Mouse (Mus musculus) heart, embryonic 16.5 days (tissue): ENCODE data around the gene Gm26657. TPM values are rescaled to one million over a fixed set of nuclear protein-coding genes. Genes with fewer than 3 reads are reported as not detected.

Experiments
- ATAC-seq: fragments of 200-750 bp; cut with Nextera tagmentation; replicated peaks from 2 replicates; pipeline ENCODE4 v1.8.0; 2017; ENCODE audit warnings: moderate number of reproducible peaks; ENCODE audit not compliant: insufficient read depth, low FRiP score; ENCODE audit errors: extremely low read depth
- H3K27ac ChIP-seq: fragments of 300-500 bp; sonication (generic); 2 replicates; pipeline ENCODE4 v1.5.1; 2014; ENCODE audit warnings: mild to moderate bottlenecking, low read length, control low read depth, moderate library complexity
- H3K27me3 ChIP-seq: fragments of 300-500 bp; sonication (generic); 2 replicates; pipeline ENCODE4 v1.6.1; 2014; ENCODE audit warnings: low read length, mixed read lengths; ENCODE audit not compliant: control insufficient read depth, insufficient read depth
- H3K36me3 ChIP-seq: fragments of 300-500 bp; sonication (generic); 2 replicates; pipeline ENCODE4 v1.6.1; 2014; ENCODE audit not compliant: control insufficient read depth, insufficient read depth
- H3K4me1 ChIP-seq: fragments of 300-500 bp; sonication (generic); 2 replicates; pipeline ENCODE4 v1.6.1; 2014; ENCODE audit warnings: low read length, mixed read lengths; ENCODE audit not compliant: control insufficient read depth, insufficient read depth
- H3K4me2 ChIP-seq: fragments of 300-500 bp; sonication (generic); 2 replicates; pipeline ENCODE4 v1.6.1; 2014; ENCODE audit warnings: low read depth, mild to moderate bottlenecking, control low read depth, low read length
- H3K4me3 ChIP-seq: fragments of 300-500 bp; sonication (generic); 2 replicates; pipeline ENCODE4 v1.5.1; 2014; ENCODE audit warnings: mild to moderate bottlenecking, control low read depth, low read length
- H3K9ac ChIP-seq: fragments of 300-500 bp; sonication (generic); 2 replicates; pipeline ENCODE4 v1.6.1; 2014; ENCODE audit warnings: low read length, control low read depth
- H3K9me3 ChIP-seq: fragments of 300-500 bp; sonication (generic); replicated peaks from 2 replicates; pipeline ENCODE4 v1.6.1; 2016; ENCODE audit warnings: low read length; ENCODE audit not compliant: control insufficient read depth
- WGBS: fragments of 180-500 bp; shearing (Covaris S2); extraction: QIAGEN DNeasy Blood & Tissue Kit; methylation state at CpG from one replicate; pipeline ENCODE4 v1.1.7; 2014; 5-methylcytosine and 5-hydroxymethylcytosine counted together
- polyA plus RNA-seq: library from polyadenylated mRNA; unstranded; fragments of >200 nt; fragmentation: Nextera tagmentation; extraction: Ambion mirVana; gene quantifications from 2 replicates; pipeline ENCODE4 v1.2.1, GENCODE M21; 2015

Gm26657 gene
- polyA plus RNA-seq, result not detected in 2 replicates

DNA sequence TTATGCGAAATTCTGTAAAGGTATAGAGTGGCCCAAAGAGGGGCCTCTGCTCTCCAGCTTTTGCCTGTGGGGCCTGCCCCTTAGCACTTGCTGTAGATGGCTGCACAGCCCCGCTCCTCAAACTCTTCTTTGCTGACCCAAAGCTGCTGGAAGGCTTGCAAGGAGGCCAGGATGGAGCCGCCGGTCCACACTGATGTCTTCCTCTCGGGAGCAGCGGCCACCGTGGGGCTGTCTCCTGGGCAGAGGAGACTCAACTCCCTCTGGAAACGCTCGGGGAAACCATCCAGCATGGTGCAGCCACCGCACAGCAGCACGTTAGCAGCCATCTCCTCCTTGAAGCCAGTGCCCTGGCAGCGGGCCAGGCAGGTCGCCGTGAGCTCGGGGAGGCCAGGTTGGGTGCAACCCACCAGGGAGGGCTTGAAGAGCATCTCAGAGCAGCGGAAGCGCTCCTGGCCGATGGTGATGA lies at the start of gene Gm26657:
TSS of gene Gm26657 (plus strand) at position 51 of the 466 bp plus-strand sequence.
- Histone ChIP-seq H3K9me3 (no peaks in the 10 kb centered on the region), H3K27ac (no peak within 1 kb of the TSS), H3K27me3 (no peaks in the 10 kb centered on the region), H3K4me3 (no peak within 1 kb of the TSS), H3K4me1 (no peaks in the 10 kb centered on the region), H3K9ac (no peak within 1 kb of the TSS), H3K4me2 (no peak within 1 kb of the TSS), H3K36me3 (no peaks in the 10 kb centered on the region)
- ATAC-seq, result no peak
- 82% methylated on average over 18 of the region's 18 CpGs for WGBS

DNA sequence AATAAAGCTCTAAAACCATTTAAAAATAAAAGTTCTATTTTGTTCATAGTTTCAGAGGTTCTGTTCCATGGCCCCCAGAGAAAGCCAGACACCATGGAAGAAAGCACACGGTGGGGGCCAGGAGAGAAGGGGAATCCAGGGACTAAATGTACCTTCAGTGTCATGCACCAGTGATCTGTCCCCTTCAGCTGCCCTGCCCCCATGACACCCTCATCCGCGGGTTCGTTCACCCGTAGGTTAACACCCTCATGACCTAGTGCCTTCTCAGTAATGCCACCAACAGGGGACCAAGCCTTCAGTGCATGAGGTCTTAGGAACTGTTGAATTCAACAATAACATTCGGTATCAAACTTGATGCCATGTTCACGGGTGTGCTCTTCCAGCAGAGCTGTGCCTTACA lies 43.5 kb upstream of the Gm26657 start:
- Histone ChIP-seq H3K4me2 (no peak overlapping the region), H3K4me1 (no peaks in the 10 kb centered on the region), H3K27ac (no peak overlapping the region), H3K4me3 (no peak overlapping the region), H3K9me3 (no peaks in the 10 kb centered on the region), H3K36me3 (no peaks in the 10 kb centered on the region), H3K9ac (no peak overlapping the region), H3K27me3 (no peaks in the 10 kb centered on the region)
- no peak for ATAC-seq
- 79% methylated on average over 7 of the region's 7 CpGs for WGBS

DNA sequence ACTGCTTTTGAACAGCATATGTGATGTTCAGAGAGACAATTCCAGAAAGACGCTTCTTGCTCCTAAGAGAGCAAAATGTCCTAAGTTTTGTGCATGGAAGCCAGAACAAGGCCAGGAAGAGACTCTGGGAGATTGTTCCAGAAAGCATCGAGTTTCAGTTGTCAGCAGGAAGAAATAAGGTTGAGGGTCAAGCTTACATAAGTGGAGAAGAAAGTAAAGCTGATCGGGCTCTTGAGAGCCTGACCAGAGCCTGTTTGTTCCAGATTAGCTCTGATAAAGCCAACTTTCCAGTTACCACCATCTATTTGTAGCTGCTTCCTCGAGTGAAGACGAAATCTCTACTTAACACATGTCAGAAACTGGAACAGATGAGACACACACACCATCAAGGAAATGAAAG lies 41.2 kb upstream of the Gm26657 start:
- no peak for ATAC-seq
- H3K4me2 ChIP-seq, result no peak overlapping the region
- H3K4me3 ChIP-seq, result no peak overlapping the region
- no peak overlapping the region for H3K9ac ChIP-seq
- no peaks in the 10 kb centered on the region for H3K27me3 ChIP-seq
- no peaks in the 10 kb centered on the region for H3K9me3 ChIP-seq
- no peaks in the 10 kb centered on the region for H3K4me1 ChIP-seq
- WGBS, result 18% methylated on average over 5 of the region's 5 CpGs
- H3K27ac ChIP-seq, result no peak overlapping the region
- no peaks in the 10 kb centered on the region for H3K36me3 ChIP-seq

DNA sequence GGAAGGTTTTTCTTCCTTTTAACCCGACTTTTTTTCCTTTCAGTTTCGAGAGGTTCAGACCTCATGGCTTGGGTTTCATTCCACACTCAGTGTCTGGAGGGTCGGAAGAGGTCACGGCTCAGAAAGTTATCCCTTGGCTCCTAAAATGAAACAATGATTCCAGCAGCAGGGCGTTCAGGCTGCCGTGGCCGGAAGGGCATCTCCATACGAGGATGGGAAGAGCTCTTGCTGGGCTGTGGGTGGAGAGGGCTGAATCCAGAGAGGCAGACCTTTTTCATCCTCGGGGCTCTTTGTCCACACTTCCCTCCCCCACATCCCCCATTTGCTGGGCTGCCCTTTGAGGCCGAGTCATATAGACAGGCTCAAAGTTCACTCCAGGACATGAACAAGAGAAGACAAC lies 37.6 kb upstream of the Gm26657 start:
- Histone ChIP-seq H3K4me2 (no peak overlapping the region), H3K9ac (no peak overlapping the region), H3K36me3 (no peaks in the 10 kb centered on the region), H3K27ac (no peak overlapping the region), H3K4me1 (no peaks in the 10 kb centered on the region), H3K9me3 (no peaks in the 10 kb centered on the region), H3K4me3 (no peak overlapping the region), H3K27me3 (no peaks in the 10 kb centered on the region)
- ATAC-seq, result no peak
- 38% methylated on average over 10 of the region's 10 CpGs for WGBS

DNA sequence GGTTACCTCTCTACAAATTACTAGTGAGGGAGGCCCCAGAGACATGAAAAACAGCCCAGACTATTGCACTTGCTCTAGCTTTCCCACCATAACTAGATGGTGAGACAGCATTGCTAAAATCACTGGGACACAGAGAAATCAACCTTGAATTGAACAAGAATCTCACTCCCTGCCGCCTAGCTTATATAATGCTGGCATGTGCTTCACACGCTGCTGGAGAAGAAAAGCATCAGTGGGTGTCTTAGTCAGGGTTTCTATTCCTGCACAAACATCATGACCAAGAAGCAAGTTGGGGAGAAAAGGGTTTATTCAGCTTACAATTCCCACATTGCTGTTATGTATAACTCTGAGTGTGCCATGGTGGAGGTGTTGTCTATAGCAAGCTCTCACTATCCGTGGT lies 26.7 kb upstream of the Gm26657 start:
- ATAC-seq, result no peak
- WGBS, result 87% methylated on average over 3 of the region's 3 CpGs
- Histone ChIP-seq H3K27me3 (no peaks in the 10 kb centered on the region), H3K4me2 (no peak overlapping the region), H3K27ac (no peak overlapping the region), H3K9me3 (no peaks in the 10 kb centered on the region), H3K4me3 (no peak overlapping the region), H3K4me1 (peaks cover 7% of the 10 kb centered on the region), H3K36me3 (no peaks in the 10 kb centered on the region), H3K9ac (no peak overlapping the region)

GRCm38 (mm10) chr4:56716801-56717200 lies 23.1 kb upstream of the Gm26657 start:
- ATAC-seq, result no peak
- Histone ChIP-seq H3K36me3 (no peaks in the 10 kb centered on the region), H3K9ac (no peak overlapping the region), H3K27ac (no peak overlapping the region), H3K27me3 (no peaks in the 10 kb centered on the region), H3K4me2 (no peak overlapping the region), H3K4me3 (no peak overlapping the region), H3K4me1 (peaks cover 22% of the 10 kb centered on the region), H3K9me3 (no peaks in the 10 kb centered on the region)
- WGBS, result 49% methylated on average over 5 of the region's 5 CpGs

DNA sequence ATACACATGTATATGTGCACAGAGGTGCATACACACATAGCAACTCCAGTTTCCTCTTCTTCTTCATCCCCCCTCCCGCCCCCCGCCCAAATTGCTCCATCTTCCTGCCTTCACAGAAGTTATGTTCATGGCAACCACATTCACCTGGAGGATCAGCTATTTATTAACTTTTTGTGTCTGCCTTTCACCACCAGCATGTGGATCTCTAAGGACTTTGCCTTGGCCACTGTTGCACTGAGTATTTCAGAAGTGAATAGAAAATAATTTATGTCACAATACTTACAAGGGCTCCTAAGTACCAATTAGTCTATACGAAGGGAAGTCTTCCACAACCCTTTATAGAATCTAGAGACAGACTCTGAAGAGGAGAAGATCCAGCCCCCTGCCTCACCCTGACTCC lies 21.9 kb upstream of the Gm26657 start:
- H3K4me1 ChIP-seq, result peaks cover 31% of the 10 kb centered on the region
- H3K9ac ChIP-seq, result no peak overlapping the region
- H3K36me3 ChIP-seq, result no peaks in the 10 kb centered on the region
- no peak overlapping the region for H3K4me3 ChIP-seq
- no peak overlapping the region for H3K4me2 ChIP-seq
- H3K27ac ChIP-seq, result no peak overlapping the region
- ATAC-seq, result no peak
- WGBS, result 84% methylated on average over 3 of the region's 3 CpGs
- H3K9me3 ChIP-seq, result no peaks in the 10 kb centered on the region
- H3K27me3 ChIP-seq, result no peaks in the 10 kb centered on the region

DNA sequence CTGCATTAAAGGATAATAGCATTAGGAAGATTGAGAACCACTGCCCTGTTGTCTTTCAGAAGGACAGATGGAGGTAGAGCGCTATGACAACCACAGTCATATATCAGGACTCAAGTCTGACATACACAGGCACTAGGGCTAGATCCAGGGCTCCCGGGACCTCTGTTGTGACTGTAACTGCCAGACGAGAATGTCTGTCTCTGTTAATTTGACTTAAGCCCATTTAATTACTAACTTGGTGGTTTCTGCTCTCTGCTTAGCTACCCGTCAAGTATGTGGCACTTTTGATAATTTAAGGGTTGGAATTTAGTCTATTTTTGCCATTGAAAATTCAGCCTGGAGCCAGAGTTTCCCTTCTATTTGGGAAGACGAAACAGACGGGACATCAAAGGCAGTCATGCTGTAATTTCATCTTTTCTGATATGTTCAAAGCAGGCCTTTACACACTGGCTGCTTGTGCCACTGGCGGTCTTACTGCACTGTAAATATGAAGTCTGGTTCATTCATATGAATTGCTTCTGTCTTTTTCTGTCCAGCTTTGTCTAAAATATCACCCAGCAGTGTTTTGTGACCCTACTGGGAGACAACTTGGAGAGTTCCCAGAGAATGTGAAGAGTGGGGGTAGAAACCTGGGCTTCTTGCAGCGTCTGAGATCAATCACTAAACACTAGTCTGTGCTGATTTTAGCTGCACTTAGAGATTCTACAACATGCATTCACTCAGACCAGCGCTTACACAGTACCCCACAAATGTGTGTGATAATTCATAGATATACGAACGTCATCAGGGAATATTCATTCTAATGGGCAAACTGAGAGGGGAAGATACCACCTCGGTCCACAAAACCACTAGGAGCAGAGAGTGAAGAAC lies 21.1 kb upstream of the Gm26657 start:
- no peaks in the 10 kb centered on the region for H3K36me3 ChIP-seq
- no peaks in the 10 kb centered on the region for H3K27me3 ChIP-seq
- 33% methylated on average over 12 of the region's 12 CpGs for WGBS
- H3K9ac ChIP-seq, result peak overlapping the region; percentile 31; the same call in 1 of the 2 replicates
- peaks cover 31% of the 10 kb centered on the region for H3K4me1 ChIP-seq
- peak; percentile 66 for ATAC-seq
- no peaks in the 10 kb centered on the region for H3K9me3 ChIP-seq
- peak overlapping the region; percentile 30 for H3K4me2 ChIP-seq
- no peak overlapping the region for H3K4me3 ChIP-seq
- H3K27ac ChIP-seq, result peak overlapping the region; percentile 90

- Histone ChIP-seq H3K4me2 (peak overlapping the region; percentile 30), H3K4me1 (peaks cover 31% of the 10 kb centered on the region), H3K4me3 (no peak overlapping the region), H3K9me3 (no peaks in the 10 kb centered on the region), H3K27me3 (no peaks in the 10 kb centered on the region), H3K9ac (peak overlapping the region; percentile 31; the same call in 1 of the 2 replicates), H3K36me3 (no peaks in the 10 kb centered on the region), H3K27ac (peak overlapping the region; percentile 90)
- ATAC-seq, result peak; percentile 90
- 21% methylated on average over 9 of the region's 9 CpGs for WGBS
Measured at GRCm38 (mm10) chr4:56719456-56719855, 20.4 kb upstream of the Gm26657 start.
